Mouse (Mus musculus): Measurements from ENCODE around the gene Gm30191. TPM values are rescaled to one million over a fixed set of nuclear protein-coding genes. Genes with fewer than 3 reads are reported as not detected.

Gene Gm30191
- total RNA-seq, 1 experiment from 2014 or later = not detected

GRCm38 (mm10) chr4:134298626-134299497, 52.1 kb downstream of the Gm30191 start:
- ATAC-seq (replicated peaks in 1 of 2; ENCODE audit: insufficient read depth in 1 of 2, low FRiP score in 2 of 2, low TSS enrichment in 1 of 2, low read depth in 1 of 2, poor library complexity in 2 of 2, severe bottlenecking in 2 of 2) = no peak

- no peak for ATAC-seq (replicated peaks in 1 of 2; ENCODE audit: insufficient read depth in 1 of 2, low FRiP score in 2 of 2, low TSS enrichment in 1 of 2, low read depth in 1 of 2, poor library complexity in 2 of 2, severe bottlenecking in 2 of 2)
These were observed 52.7 kb downstream of the Gm30191 start for GRCm38 (mm10) chr4:134299498-134299810.

Other genes starting within 250 kb of the Gm30191 start
- 19.2 and 25.5 TPM in 2 replicates for gene Dhdds, start 246.0 kb upstream of the Gm30191 start, total RNA-seq (2017)
- 4.2 and 4.8 TPM in 2 replicates for gene Lin28a, start 228.1 kb upstream of the Gm30191 start, total RNA-seq (2017)
- 1.4 TPM in 1 of 2 replicates, not detected in the other for gene Zfp683, start 193.1 kb upstream of the Gm30191 start, total RNA-seq (2017)
- 0.79 and 2.4 TPM in 2 replicates for gene Crybg2, start 186.1 kb upstream of the Gm30191 start, total RNA-seq (2017)
- 342 and 372 TPM in 2 replicates for gene Cd52, start 151.9 kb upstream of the Gm30191 start, total RNA-seq (2017)
- gene Ubxn11, start 144.4 kb upstream of the Gm30191 start, total RNA-seq (2017) = 4.2 and 6.3 TPM in 2 replicates
- 118 and 287 TPM in 2 replicates for gene Sh3bgrl3, start 118.1 kb upstream of the Gm30191 start, total RNA-seq (2017)
- 42.6 and 46.0 TPM in 2 replicates for gene Cep85, start 59.8 kb upstream of the Gm30191 start, total RNA-seq (2017)
- gene Gm7534, start 43.9 kb upstream of the Gm30191 start, total RNA-seq (2017) = not detected in 2 replicates
- gene Catsper4, start 19.6 kb upstream of the Gm30191 start, total RNA-seq (2017) = not detected in 2 replicates
- gene Cnksr1, start 8.5 kb upstream of the Gm30191 start, total RNA-seq (2017) = not detected in 2 replicates
- not detected in 2 replicates for gene E130218I03Rik, start 3.3 kb upstream of the Gm30191 start, total RNA-seq (2017)
- gene Zfp593, start 1.3 kb upstream of the Gm30191 start, total RNA-seq (2017) = 10.7 and 14.4 TPM in 2 replicates
- gene Grrp1, start 7.2 kb downstream of the Gm30191 start, total RNA-seq (2017) = 1.1 and 2.1 TPM in 2 replicates
- 32.7 and 36.2 TPM in 2 replicates for gene Pdik1l, start 41.0 kb downstream of the Gm30191 start, total RNA-seq (2017)
- gene Trim63, start 68.2 kb downstream of the Gm30191 start, total RNA-seq (2017) = not detected in 2 replicates
- gene Slc30a2, start 96.2 kb downstream of the Gm30191 start, total RNA-seq (2017) = not detected in 2 replicates
- 0.20 and 0.50 TPM in 2 replicates for gene Extl1, start 136.9 kb downstream of the Gm30191 start, total RNA-seq (2017)
- gene Pafah2, start 149.4 kb downstream of the Gm30191 start, total RNA-seq (2017) = 15.7 and 25.3 TPM in 2 replicates
- 1,445 and 1,820 TPM in 2 replicates for gene Stmn1, start 221.4 kb downstream of the Gm30191 start, total RNA-seq (2017)
- gene Paqr7, start 249.8 kb downstream of the Gm30191 start, total RNA-seq (2017) = 15.6 and 25.2 TPM in 2 replicates

All from hematopoietic stem cell, adult 5-6 weeks (primary cell).